Mouse (Mus musculus): ENCODE measurements around the gene Efs. TPM values are rescaled to one million over a fixed set of nuclear protein-coding genes. Genes with fewer than 3 reads are reported as not detected.

The Efs gene
- total and polyA plus RNA-seq, 2 experiments from 2014 or later = 3.9 to 22.2 TPM

GRCm38 (mm10) chr14:54956533-54956932 is 30.6 kb upstream of the Efs start:
- Histone ChIP-seq H3K36me3 (replicated peaks; ENCODE audit: control insufficient read depth, insufficient read depth, low read length) (peaks cover 92% of the 10 kb centered on the region), H3K27me3 (ENCODE audit: control insufficient read depth, insufficient read depth, low read length) (no peaks in the 10 kb centered on the region), H3K4me3 (ENCODE audit: low read depth, low read length) (peak overlapping the region; percentile 70), H3K9ac (replicated peaks; ENCODE audit: low read depth, low read length) (peak overlapping the region; percentile 45; the same call in 1 of the 2 replicates), H3K9me3 (replicated peaks; ENCODE audit: control insufficient read depth, low read length) (no peaks in the 10 kb centered on the region), H3K27ac (ENCODE audit: low read depth) (peak overlapping the region; percentile 96), H3K4me2 (ENCODE audit: low read depth, low read length) (peak overlapping the region; percentile 58), H3K4me1 (ENCODE audit: control insufficient read depth, insufficient read depth) (no peaks in the 10 kb centered on the region)
- DNase-seq (ENCODE audit: low spot score) (no peak), ATAC-seq (ENCODE audit: insufficient read depth, low read depth) (peak; percentile 5; the same call in 1 of the 2 replicates)
- peak; percentile 60; the same call in 1 of the 2 replicates for TF ChIP-seq EP300 (IDR thresholded peaks at IDR 0.05; ENCODE audit: low read depth)
- TF ChIP-seq CTCF (IDR thresholded peaks at IDR 0.05; ENCODE audit: low read depth) = no peak
- WGBS = 65% methylated on average over 9 of the region's 9 CpGs

GRCm38 (mm10) chr14:54955481-54955880 is 29.6 kb upstream of the Efs start:
- Histone ChIP-seq H3K27me3 (ENCODE audit: control insufficient read depth, insufficient read depth, low read length) (no peaks in the 10 kb centered on the region), H3K9ac (replicated peaks; ENCODE audit: low read depth, low read length) (no peak overlapping the region; the same call in 1 of the 2 replicates), H3K36me3 (replicated peaks; ENCODE audit: control insufficient read depth, insufficient read depth, low read length) (peaks cover 92% of the 10 kb centered on the region), H3K27ac (ENCODE audit: low read depth) (peak overlapping the region; percentile 18; the same call in 1 of the 2 replicates), H3K4me3 (ENCODE audit: low read depth, low read length) (no peak overlapping the region), H3K4me1 (ENCODE audit: control insufficient read depth, insufficient read depth) (no peaks in the 10 kb centered on the region), H3K4me2 (ENCODE audit: low read depth, low read length) (peak overlapping the region; percentile 30), H3K9me3 (replicated peaks; ENCODE audit: control insufficient read depth, low read length) (no peaks in the 10 kb centered on the region)
- TF ChIP-seq EP300 (IDR thresholded peaks at IDR 0.05; ENCODE audit: low read depth) (0 out of 2 replicates have a peak, but pooled peaks have one; percentile 41), CTCF (IDR thresholded peaks at IDR 0.05; ENCODE audit: low read depth) (no peak)
- DNase-seq (ENCODE audit: low spot score) = no peak
- no peak for ATAC-seq (ENCODE audit: insufficient read depth, low read depth)
- 50% methylated on average over 3 of the region's 3 CpGs for WGBS

GRCm38 (mm10) chr14:54954474-54954873 is 28.5 kb upstream of the Efs start:
- peaks cover 90% of the 10 kb centered on the region for H3K36me3 ChIP-seq (replicated peaks; ENCODE audit: control insufficient read depth, insufficient read depth, low read length)
- ATAC-seq (ENCODE audit: insufficient read depth, low read depth) (no peak), DNase-seq (ENCODE audit: low spot score) (no peak)
- no peaks in the 10 kb centered on the region for H3K27me3 ChIP-seq (ENCODE audit: control insufficient read depth, insufficient read depth, low read length)
- 66% methylated on average over 3 of the region's 3 CpGs for WGBS
- no peaks in the 10 kb centered on the region for H3K4me1 ChIP-seq (ENCODE audit: control insufficient read depth, insufficient read depth)
- no peak overlapping the region for H3K4me2 ChIP-seq (ENCODE audit: low read depth, low read length)
- no peak overlapping the region for H3K4me3 ChIP-seq (ENCODE audit: low read depth, low read length)
- peak overlapping the region; percentile 58 for H3K27ac ChIP-seq (ENCODE audit: low read depth)
- H3K9ac ChIP-seq (replicated peaks; ENCODE audit: low read depth, low read length) = peak overlapping the region; percentile 43
- no peaks in the 10 kb centered on the region for H3K9me3 ChIP-seq (replicated peaks; ENCODE audit: control insufficient read depth, low read length)
- TF ChIP-seq EP300 (IDR thresholded peaks at IDR 0.05; ENCODE audit: low read depth) = no peak
- no peak for TF ChIP-seq CTCF (IDR thresholded peaks at IDR 0.05; ENCODE audit: low read depth)

DNA sequence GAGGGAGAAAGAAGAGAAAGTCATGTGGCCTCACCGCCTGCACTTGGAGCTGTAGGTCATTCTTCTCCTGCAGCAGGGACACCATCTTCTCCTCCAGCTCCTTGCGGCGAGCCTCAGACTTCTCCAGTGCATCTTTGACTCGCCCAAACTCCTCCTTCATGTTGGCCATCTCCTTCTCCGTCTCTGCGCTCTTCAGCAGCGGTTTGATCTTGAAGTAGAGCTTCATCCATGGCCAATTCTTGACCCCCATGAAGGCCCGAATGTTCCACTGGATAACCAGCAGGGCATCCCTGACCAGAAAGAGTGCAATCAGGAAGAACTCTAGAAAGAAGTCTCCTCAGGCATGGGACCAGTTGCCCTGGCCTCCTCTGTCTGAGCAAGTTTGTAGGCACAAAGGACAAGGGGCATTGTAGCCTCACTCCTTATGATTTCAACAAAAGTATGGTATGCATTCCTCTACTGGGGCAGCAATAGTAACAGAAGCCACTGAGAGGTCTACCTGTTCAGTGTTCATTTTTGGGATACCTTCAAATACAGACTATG is 27.8 kb upstream of the Efs start:
- Histone ChIP-seq H3K4me1 (ENCODE audit: control insufficient read depth, insufficient read depth) (no peaks in the 10 kb centered on the region), H3K4me2 (ENCODE audit: low read depth, low read length) (no peak overlapping the region; the same call in 1 of the 2 replicates), H3K27me3 (ENCODE audit: control insufficient read depth, insufficient read depth, low read length) (no peaks in the 10 kb centered on the region), H3K27ac (ENCODE audit: low read depth) (peak overlapping the region; percentile 63; the same call in 1 of the 2 replicates), H3K9me3 (replicated peaks; ENCODE audit: control insufficient read depth, low read length) (no peaks in the 10 kb centered on the region), H3K36me3 (replicated peaks; ENCODE audit: control insufficient read depth, insufficient read depth, low read length) (peaks cover 91% of the 10 kb centered on the region), H3K9ac (replicated peaks; ENCODE audit: low read depth, low read length) (0 out of 2 replicates have a peak overlapping the region, but pooled peaks have one; percentile 7), H3K4me3 (ENCODE audit: low read depth, low read length) (no peak overlapping the region)
- 84% methylated on average over 8 of the region's 8 CpGs for WGBS
- no peak for DNase-seq (ENCODE audit: low spot score)
- peak; percentile 2; the same call in 1 of the 2 replicates for ATAC-seq (ENCODE audit: insufficient read depth, low read depth)
- TF ChIP-seq EP300 (IDR thresholded peaks at IDR 0.05; ENCODE audit: low read depth) = peak; percentile 90; the same call in 1 of the 2 replicates
- no peak for TF ChIP-seq CTCF (IDR thresholded peaks at IDR 0.05; ENCODE audit: low read depth)

DNA sequence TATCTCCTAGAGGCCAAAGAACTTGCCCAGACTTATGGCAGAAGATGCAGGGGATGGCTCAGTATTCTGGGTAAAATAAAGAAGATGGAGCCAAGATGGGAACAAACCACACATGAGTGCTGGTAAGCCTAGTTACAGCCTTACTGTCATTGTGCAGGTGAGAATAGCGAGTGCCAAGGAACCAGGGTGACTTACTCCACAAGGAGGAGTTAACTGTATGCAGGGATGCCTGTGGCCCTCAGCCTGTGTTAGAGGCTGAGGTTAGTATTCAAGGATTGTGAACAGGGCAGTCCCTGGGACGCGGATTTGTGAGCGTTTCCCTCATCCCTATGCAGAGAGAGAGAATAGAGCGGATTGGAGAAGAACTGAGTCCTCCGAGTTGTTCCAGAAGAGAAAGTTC is 25.7 kb upstream of the Efs start:
- Histone ChIP-seq H3K9me3 (replicated peaks; ENCODE audit: control insufficient read depth, low read length) (no peaks in the 10 kb centered on the region), H3K4me2 (ENCODE audit: low read depth, low read length) (no peak overlapping the region), H3K9ac (replicated peaks; ENCODE audit: low read depth, low read length) (no peak overlapping the region), H3K4me3 (ENCODE audit: low read depth, low read length) (no peak overlapping the region), H3K36me3 (replicated peaks; ENCODE audit: control insufficient read depth, insufficient read depth, low read length) (peaks cover 91% of the 10 kb centered on the region), H3K27ac (ENCODE audit: low read depth) (peak overlapping the region; percentile 63; the same call in 1 of the 2 replicates), H3K27me3 (ENCODE audit: control insufficient read depth, insufficient read depth, low read length) (no peaks in the 10 kb centered on the region), H3K4me1 (ENCODE audit: control insufficient read depth, insufficient read depth) (no peaks in the 10 kb centered on the region)
- WGBS = 81% methylated on average over 6 of the region's 6 CpGs
- ATAC-seq (ENCODE audit: insufficient read depth, low read depth) (no peak), DNase-seq (ENCODE audit: low spot score) (no peak)
- TF ChIP-seq EP300 (IDR thresholded peaks at IDR 0.05; ENCODE audit: low read depth) (peak; percentile 83; the same call in 1 of the 2 replicates), CTCF (IDR thresholded peaks at IDR 0.05; ENCODE audit: low read depth) (no peak)
